In genomic region chr16:24819127-24819526, GRCm38 (mm10) we compare ENCODE assay signal across 9 mouse cellular contexts.
DNase-seq lines count a peak whose midpoint lies in the region; ATAC-seq and TF ChIP-seq lines count a peak whose summit lies in the region.
"Had no signal": no experiment of that assay in that cellular context is flagged by ENCODE, and none has a peak within 500 bp of the region (broad histone marks: within the 10 kb centered on the region; RNA-seq: fewer than 3 reads in every experiment).

No protein-coding gene starts in this region.

- DNase-seq in heart, postnatal 0 days (ENCODE audit: low spot score) = no peak
- no peak for DNase-seq in heart, postnatal 36 days
- peak; percentile 22 for DNase-seq in neural tube, embryonic 10.5 days (ENCODE audit: extremely low spot score, low spot score)
- DNase-seq in forebrain, postnatal 0 days = no peak
- DNase-seq in frontal cortex, postnatal 36 days (ENCODE audit: low spot score in 2 of 2) = no peak
- no peak for DNase-seq in left cerebral cortex, adult 11 months (ENCODE audit: low spot score)
- DNase-seq in thymus, postnatal 0 days (ENCODE audit: low spot score) = no peak
- DNase-seq: thymus, postnatal 14 days had no signal

- H3K4me1 ChIP-seq in heart, postnatal 0 days (ENCODE audit: control insufficient read depth, insufficient read depth) = no peaks in the 10 kb centered on the region
- H3K4me1 ChIP-seq in neural tube, embryonic 15.5 days = no peaks in the 10 kb centered on the region
- peaks cover 4% of the 10 kb centered on the region; the same call in 1 of the 2 replicates for H3K4me1 ChIP-seq in forebrain, postnatal 0 days (ENCODE audit: insufficient read depth)

- intact Hi-C loops in heart, postnatal 36 days (cut with DNase I) = no loop called here

- H3K4me2 ChIP-seq in heart, postnatal 0 days (ENCODE audit: low read depth, low read length) = no peak overlapping the region
- no peak overlapping the region for H3K4me2 ChIP-seq in neural tube, embryonic 15.5 days
- no peak overlapping the region for H3K4me2 ChIP-seq in forebrain, postnatal 0 days (ENCODE audit: low read depth)

- H3K27me3 ChIP-seq in heart, postnatal 0 days (ENCODE audit: control insufficient read depth, insufficient read depth, low read length) = no peaks in the 10 kb centered on the region
- no peaks in the 10 kb centered on the region for H3K27me3 ChIP-seq in neural tube, embryonic 15.5 days (replicated peaks)
- H3K27me3 ChIP-seq in forebrain, postnatal 0 days (ENCODE audit: insufficient read depth, low read length) = no peaks in the 10 kb centered on the region

- no peaks in the 10 kb centered on the region for H3K9me3 ChIP-seq in heart, postnatal 0 days (replicated peaks; ENCODE audit: control insufficient read depth, low read length)
- H3K9me3 ChIP-seq in neural tube, embryonic 15.5 days (replicated peaks) = no peaks in the 10 kb centered on the region
- H3K9me3 ChIP-seq in forebrain, postnatal 0 days (ENCODE audit: low read length) = no peaks in the 10 kb centered on the region

- no peak for TF ChIP-seq EP300 in heart, postnatal 0 days (IDR thresholded peaks at IDR 0.05; ENCODE audit: low read depth)

- no peak overlapping the region for H3K4me3 ChIP-seq in heart, postnatal 0 days (ENCODE audit: low read depth, low read length)
- H3K4me3 ChIP-seq in neural tube, embryonic 15.5 days (replicated peaks) = no peak overlapping the region
- H3K4me3 ChIP-seq in forebrain, postnatal 0 days (ENCODE audit: low read depth, low read length) = no peak overlapping the region

- no peak overlapping the region for H3K9ac ChIP-seq in heart, postnatal 0 days (replicated peaks; ENCODE audit: low read depth, low read length)
- no peak overlapping the region for H3K9ac ChIP-seq in neural tube, embryonic 15.5 days (replicated peaks)
- no peak overlapping the region for H3K9ac ChIP-seq in forebrain, postnatal 0 days

- no peak overlapping the region for H3K27ac ChIP-seq in heart, postnatal 0 days (ENCODE audit: low read depth)
- H3K27ac ChIP-seq in neural tube, embryonic 15.5 days (replicated peaks) = no peak overlapping the region
- no peak overlapping the region for H3K27ac ChIP-seq in forebrain, postnatal 0 days (ENCODE audit: low read depth, low read length)

- no peak; the same call in 1 of the 2 replicates for ATAC-seq in heart, postnatal 0 days (ENCODE audit: insufficient read depth, low read depth)
- no peak for ATAC-seq in neural tube, embryonic 15.5 days (ENCODE audit: low FRiP score)
- peak; percentile 45 for ATAC-seq in forebrain, postnatal 0 days

- H3K36me3 ChIP-seq in heart, postnatal 0 days (replicated peaks; ENCODE audit: control insufficient read depth, insufficient read depth, low read length) = no peaks in the 10 kb centered on the region
- no peaks in the 10 kb centered on the region for H3K36me3 ChIP-seq in neural tube, embryonic 15.5 days
- H3K36me3 ChIP-seq in forebrain, postnatal 0 days (ENCODE audit: insufficient read depth) = no peaks in the 10 kb centered on the region

- peak; percentile 43 for TF ChIP-seq CTCF in heart, postnatal 0 days (IDR thresholded peaks at IDR 0.05; ENCODE audit: low read depth)
- TF ChIP-seq CTCF in forebrain, postnatal 0 days (IDR thresholded peaks at IDR 0.05; ENCODE audit: low read depth) = peak; percentile 35; the same call in 1 of the 2 replicates

- 71% methylated on average over 4 of the region's 4 CpGs for WGBS in heart, postnatal 0 days
- 55% methylated on average over 4 of the region's 4 CpGs for WGBS in neural tube, embryonic 15.5 days
- 61% methylated on average over 4 of the region's 4 CpGs for WGBS in forebrain, postnatal 0 days
